Mouse (Mus musculus) bone marrow macrophage, adult 2 months (primary cell): ENCODE results near the gene Ssty2. TPM values are rescaled to one million over a fixed set of nuclear protein-coding genes. Genes with fewer than 3 reads are reported as not detected.
"Not testable (repeated sequence)": the region's sequence is repeated elsewhere in the genome, so short reads cannot be mapped to it uniquely, and the experiment has no call there.

ENCODE experiments used
- H3K27ac ChIP-seq: 2 replicates; pipeline ENCODE4 v1.5.1; 2012; ENCODE audit warnings: low read depth, low read length; ENCODE audit not compliant: insufficient read depth
- H3K4me1 ChIP-seq: 2 replicates; pipeline ENCODE4 v1.6.1; 2012; ENCODE audit warnings: low read length; ENCODE audit not compliant: control insufficient read depth, insufficient read depth
- H3K4me3 ChIP-seq: 2 replicates; pipeline ENCODE4 v1.5.1; 2012; ENCODE audit warnings: mild to moderate bottlenecking, low read length, moderate library complexity; ENCODE audit not compliant: insufficient read depth
- polyA plus RNA-seq: library from polyadenylated mRNA; stranded (reverse); fragments of >200 nt; gene quantifications from 2 replicates; pipeline ENCODE4 v1.2.4, GENCODE M21; 2012; ENCODE audit not compliant: missing spikeins, insufficient read depth, insufficient read length

Ssty2 gene
- not detected in 2 replicates for polyA plus RNA-seq

DNA sequence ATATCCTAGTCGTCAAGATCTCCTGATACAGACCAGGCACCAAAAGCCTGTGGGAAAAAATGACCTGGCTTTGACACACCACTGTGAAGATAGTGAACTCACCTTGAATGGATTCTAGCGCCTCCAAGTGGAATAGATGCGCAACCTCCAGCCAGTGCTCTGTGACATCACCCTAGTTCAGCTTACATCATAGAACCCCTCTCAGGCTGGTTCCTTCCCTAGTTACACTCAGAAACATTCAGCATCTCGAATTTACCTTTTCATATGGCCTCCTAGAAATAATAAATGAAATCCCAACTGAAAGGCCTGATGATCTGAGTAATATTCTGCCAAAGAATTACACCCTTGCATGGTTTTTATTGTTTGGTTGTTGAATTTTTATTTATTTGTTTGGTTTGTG is at the start of gene Ssty2:
TSS of gene Ssty2 (minus strand) at position 101 of the 400 bp plus-strand sequence.
- H3K27ac ChIP-seq, H3K4me3 ChIP-seq, H3K4me1 ChIP-seq: not testable (repeated sequence)
